Mouse (Mus musculus) MEL (cell line): Measurements from ENCODE around the gene Bad. TPM values are rescaled to one million over a fixed set of nuclear protein-coding genes. Genes with fewer than 3 reads are reported as not detected.

Experiments used
- DNase-seq: peaks from one replicate; pipeline ENCODE4 v3.0.0; 2011; ENCODE audit warnings: low read depth, low spot score
- H3K27ac ChIP-seq: 2 replicates; pipeline ENCODE4 v1.5.1; 2012; ENCODE audit warnings: low read depth, mild to moderate bottlenecking, control low read depth, low read length, moderate library complexity; ENCODE audit not compliant: control insufficient read depth
- H3K27me3 ChIP-seq, 2 experiments: fragments of 150-350 bp in 1 of 2; sonication (generic) in 1 of 2; 2 replicates each; pipeline ENCODE4 v1.6.1; 2012; ENCODE audit warnings: low read length in 2 of 2, mild to moderate bottlenecking in 2 of 2, improper control_type of control experiment in 1 of 2, moderate library complexity in 1 of 2; ENCODE audit not compliant: insufficient read depth in 2 of 2, control insufficient read depth in 1 of 2
- H3K36me3 ChIP-seq, 2 experiments: 2 replicates each; pipeline ENCODE4 v1.6.1; 2012 to 2014; ENCODE audit warnings: low read length in 2 of 2, improper control_type of control experiment in 1 of 2, inconsistent platforms in 1 of 2, mild to moderate bottlenecking in 1 of 2; ENCODE audit not compliant: insufficient read depth in 2 of 2, control insufficient read depth in 1 of 2
- H3K4me1 ChIP-seq, 2 experiments: fragments of 150-350 bp in 1 of 2; sonication (generic) in 1 of 2; 2 replicates each; pipeline ENCODE4 v1.6.1; 2012; ENCODE audit warnings: low read length in 2 of 2, improper control_type of control experiment in 1 of 2, mild to moderate bottlenecking in 1 of 2; ENCODE audit not compliant: insufficient read depth in 2 of 2, control insufficient read depth in 1 of 2
- H3K4me3 ChIP-seq, 2 experiments: fragments of 150-350 bp in 1 of 2; sonication (generic) in 1 of 2; 2 replicates each; pipeline ENCODE4 v1.5.1; 2012; ENCODE audit warnings: low read depth in 2 of 2, low read length in 2 of 2, mild to moderate bottlenecking in 2 of 2, moderate library complexity in 2 of 2, control low read depth in 1 of 2, improper control_type of control experiment in 1 of 2; ENCODE audit not compliant: control insufficient read depth in 1 of 2, insufficient read depth in 1 of 2
- H3K79me2 ChIP-seq: 2 replicates; pipeline ENCODE4 v1.6.1; 2012; ENCODE audit warnings: mild to moderate bottlenecking, low read length, moderate library complexity; ENCODE audit not compliant: control insufficient read depth, poor library complexity, insufficient read depth
- H3K9ac ChIP-seq: 2 replicates; pipeline ENCODE4 v1.6.1; 2012; ENCODE audit warnings: low read depth, mild to moderate bottlenecking, control low read depth, low read length, moderate library complexity; ENCODE audit not compliant: control insufficient read depth, poor library complexity, severe bottlenecking
- H3K9me3 ChIP-seq: fragments of 150-350 bp; sonication (generic); replicated peaks from 2 replicates; pipeline ENCODE4 v1.6.1; 2012; ENCODE audit warnings: mild to moderate bottlenecking, low read length, improper control_type of control experiment, moderate library complexity; ENCODE audit not compliant: insufficient read depth
- CHD1 ChIP-seq: IDR thresholded peaks from 2 replicates; pipeline ENCODE4 v1.6.1; 2012; ENCODE audit warnings: low read depth, mild to moderate bottlenecking, inconsistent platforms, low read length, improper control_type of control experiment
- MAFK ChIP-seq: IDR thresholded peaks from 2 replicates; pipeline ENCODE4 v1.6.1; 2011; ENCODE audit warnings: low read depth, mild to moderate bottlenecking, low read length, improper control_type of control experiment, borderline replicate concordance
- MAX ChIP-seq: IDR thresholded peaks from 2 replicates; pipeline ENCODE4 v1.6.1; 2011; ENCODE audit warnings: low read length, improper control_type of control experiment
- MEF2A ChIP-seq: IDR thresholded peaks from 2 replicates; pipeline ENCODE4 v1.6.1; 2014; ENCODE audit warnings: low read depth, mild to moderate bottlenecking, inconsistent platforms, low read length, improper control_type of control experiment; ENCODE audit not compliant: poor library complexity, insufficient replicate concordance, severe bottlenecking; ENCODE audit errors: extremely low read depth
- NELFE ChIP-seq: IDR thresholded peaks from 2 replicates; pipeline ENCODE4 v1.6.1; 2011; ENCODE audit warnings: low read depth, low read length, improper control_type of control experiment
- POLR2AphosphoS2 ChIP-seq: IDR thresholded peaks from 2 replicates; pipeline ENCODE4 v1.6.1; 2011; ENCODE audit warnings: low read length, improper control_type of control experiment
- RAD21 ChIP-seq: IDR thresholded peaks from 2 replicates; pipeline ENCODE4 v1.6.1; 2011; ENCODE audit warnings: mild to moderate bottlenecking, low read depth, low read length, improper control_type of control experiment
- RCOR1 ChIP-seq: IDR thresholded peaks from 2 replicates; pipeline ENCODE4 v1.6.1; 2012; ENCODE audit warnings: low read depth, mild to moderate bottlenecking, inconsistent platforms, low read length, improper control_type of control experiment
- TBP ChIP-seq: IDR thresholded peaks from 2 replicates; pipeline ENCODE4 v1.8.0; 2011; ENCODE audit warnings: low read depth, low read length, improper control_type of control experiment
- TCF12 ChIP-seq: IDR thresholded peaks from 2 replicates; pipeline ENCODE4 v1.6.1; 2014; ENCODE audit warnings: low read depth, mild to moderate bottlenecking, inconsistent platforms, low read length, improper control_type of control experiment, moderate library complexity
- UBTF ChIP-seq: IDR thresholded peaks from 2 replicates; pipeline ENCODE4 v1.6.1; 2012; ENCODE audit warnings: low read depth, mild to moderate bottlenecking, inconsistent platforms, low read length, improper control_type of control experiment, moderate library complexity, borderline replicate concordance; ENCODE audit not compliant: insufficient read depth
- USF2 ChIP-seq, 2 experiments: IDR thresholded peaks; 2 replicates each; pipeline ENCODE4 v1.6.1; 2011 to 2012; ENCODE audit warnings: improper control_type of control experiment in 2 of 2, low read length in 2 of 2, borderline replicate concordance in 1 of 2, inconsistent platforms in 1 of 2, low read depth in 1 of 2, mild to moderate bottlenecking in 1 of 2; ENCODE audit not compliant: insufficient read depth in 1 of 2
- ZKSCAN1 ChIP-seq: IDR thresholded peaks from 2 replicates; pipeline ENCODE4 v1.6.1; 2012; ENCODE audit warnings: low read depth, mild to moderate bottlenecking, inconsistent platforms, low read length, improper control_type of control experiment, moderate library complexity
- ZMIZ1 ChIP-seq: IDR thresholded peaks from 2 replicates; pipeline ENCODE4 v1.6.1; 2012; ENCODE audit warnings: low read depth, mild to moderate bottlenecking, inconsistent platforms, low read length, improper control_type of control experiment, moderate library complexity
- ZNF384 ChIP-seq: IDR thresholded peaks from 2 replicates; pipeline ENCODE4 v1.6.1; 2012; ENCODE audit warnings: low read depth, mild to moderate bottlenecking, inconsistent platforms, low read length, improper control_type of control experiment
- polyA plus RNA-seq, 2 experiments: library from polyadenylated mRNA; stranded (reverse) in 1 of 2; unstranded in 1 of 2; fragments of >175 nt in 1 of 2; fragments of >200 nt in 1 of 2; gene quantifications; 2 replicates each; pipeline versions ENCODE4 v1.2.1 to v1.2.4; 2012; ENCODE audit warnings: low replicate concordance in 2 of 2, low read depth in 1 of 2; ENCODE audit not compliant: insufficient read length in 2 of 2, insufficient read depth in 1 of 2, missing spikeins in 1 of 2
- total RNA-seq: library from RNA; depleted of rRNA; stranded (reverse); fragments of 300-350 nt; gene quantifications from 2 replicates; pipeline ENCODE4 v1.2.3, GENCODE M21; 2012

Gene Bad
- total and polyA plus RNA-seq, 3 experiments: 51.7 to 69.7 TPM; not detected in 1

GRCm38 (mm10) chr19:6905498-6906159, 36.0 kb upstream of the Bad start:
- Histone ChIP-seq H3K27me3 (no peaks in the 10 kb centered on the region), H3K79me2 (peaks cover 22% of the 10 kb centered on the region), H3K4me1 (peaks cover 0 to 8% of the 10 kb centered on the region in 2 experiments; a peak in 2 of 4 replicates), H3K9me3 (no peaks in the 10 kb centered on the region), H3K4me3 (no peak overlapping the region), H3K36me3 (peaks cover 0 to 5% of the 10 kb centered on the region in 2 experiments; a peak in 2 of 4 replicates), H3K27ac (no peak overlapping the region), H3K9ac (no peak overlapping the region)
- DNase-seq: no peak
- TF ChIP-seq MAX (no peak), POLR2AphosphoS2 (no peak), RCOR1 (no peak), MEF2A (no peak), ZNF384 (no peak), TCF12 (no peak), CHD1 (no peak), USF2 (IDR thresholded peaks at IDR 0.05; ENCODE audit: borderline replicate concordance in 1 of 2, insufficient read depth in 1 of 2, low read depth in 1 of 2, low read length in 2 of 2) (no peak), RAD21 (no peak), MAFK (no peak), ZMIZ1 (no peak), UBTF (no peak), NELFE (no peak)

GRCm38 (mm10) chr19:6906199-6906598, 35.5 kb upstream of the Bad start:
- H3K27ac ChIP-seq: no peak overlapping the region
- H3K4me1 ChIP-seq: peaks cover 0 to 8% of the 10 kb centered on the region in 2 experiments; a peak in 2 of 4 replicates
- no peak overlapping the region for H3K4me3 ChIP-seq
- peaks cover 0 to 8% of the 10 kb centered on the region in 2 experiments; a peak in 3 of 4 replicates for H3K36me3 ChIP-seq
- H3K79me2 ChIP-seq: peaks cover 25% of the 10 kb centered on the region
- H3K9ac ChIP-seq: no peak overlapping the region
- H3K9me3 ChIP-seq: no peaks in the 10 kb centered on the region
- no peaks in the 10 kb centered on the region for H3K27me3 ChIP-seq
- DNase-seq: no peak
- TF ChIP-seq TBP: no peak
- TF ChIP-seq ZKSCAN1: no peak
- TF ChIP-seq MEF2A: no peak
- no peak for TF ChIP-seq UBTF
